Mouse (Mus musculus): ENCODE data around the gene Zdhhc25. TPM values are rescaled to one million over a fixed set of nuclear protein-coding genes. Genes with fewer than 3 reads are reported as not detected.

Zdhhc25 gene
- polyA plus RNA-seq, 1 experiment from 2014 or later, result not detected

GRCm38 (mm10) chr15:88604669-88605414 is 4.7 kb downstream of the Zdhhc25 start:
- H3K9me3 ChIP-seq, result no peaks in the 10 kb centered on the region
- no peak overlapping the region for H3K4me2 ChIP-seq (replicated peaks)
- no peak overlapping the region for H3K9ac ChIP-seq (replicated peaks)
- WGBS, result 85% methylated on average over 17 of the region's 17 CpGs
- no peaks in the 10 kb centered on the region for H3K36me3 ChIP-seq
- ATAC-seq (ENCODE audit: low FRiP score, low read depth), result no peak
- no peaks in the 10 kb centered on the region for H3K4me1 ChIP-seq
- no peak overlapping the region for H3K27ac ChIP-seq (replicated peaks)
- no peaks in the 10 kb centered on the region for H3K27me3 ChIP-seq
- no peak overlapping the region for H3K4me3 ChIP-seq

- H3K9me3 ChIP-seq, result no peaks in the 10 kb centered on the region
- no peak overlapping the region for H3K27ac ChIP-seq (replicated peaks)
- no peak for ATAC-seq (ENCODE audit: low FRiP score, low read depth)
- H3K4me1 ChIP-seq, result no peaks in the 10 kb centered on the region
- no peak overlapping the region for H3K4me3 ChIP-seq
- H3K9ac ChIP-seq (replicated peaks), result no peak overlapping the region
- no peaks in the 10 kb centered on the region for H3K27me3 ChIP-seq
- 85% methylated on average over 5 of the region's 5 CpGs for WGBS
- no peak overlapping the region for H3K4me2 ChIP-seq (replicated peaks)
- no peaks in the 10 kb centered on the region for H3K36me3 ChIP-seq
Measured at GRCm38 (mm10) chr15:88605415-88605785, 5.3 kb downstream of the Zdhhc25 start.

DNA sequence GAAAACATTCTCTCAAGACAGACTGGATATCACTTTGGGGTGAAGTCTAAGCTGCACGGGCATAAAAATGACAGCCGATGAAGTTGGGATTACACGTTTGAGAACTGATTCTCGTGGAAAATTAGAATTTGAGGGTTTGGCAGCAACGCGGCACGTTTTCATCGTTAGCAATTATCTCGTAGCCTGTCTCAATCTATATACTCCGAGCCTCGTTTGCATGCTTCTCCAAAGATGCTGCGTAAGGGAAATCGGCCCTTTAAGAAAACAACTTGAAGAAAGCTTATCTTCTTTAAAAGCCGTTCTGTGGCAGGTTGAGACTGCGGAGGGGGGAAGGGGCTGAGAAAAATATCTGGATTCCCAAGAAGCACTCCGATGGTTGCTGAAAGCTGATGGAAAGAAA is 17.0 kb downstream of the Zdhhc25 start:
- H3K4me3 ChIP-seq, result no peak overlapping the region
- ATAC-seq (ENCODE audit: low FRiP score, low read depth), result no peak
- H3K4me1 ChIP-seq, result 0 out of 2 replicates have a peak, but pooled peaks cover 2% of the 10 kb centered on the region
- H3K27me3 ChIP-seq, result no peaks in the 10 kb centered on the region
- H3K27ac ChIP-seq (replicated peaks), result no peak overlapping the region
- WGBS, result 88% methylated on average over 16 of the region's 16 CpGs
- H3K9ac ChIP-seq (replicated peaks), result no peak overlapping the region
- H3K36me3 ChIP-seq, result no peaks in the 10 kb centered on the region
- H3K9me3 ChIP-seq, result no peaks in the 10 kb centered on the region
- H3K4me2 ChIP-seq (replicated peaks), result no peak overlapping the region

- H3K4me2 ChIP-seq (replicated peaks), result no peak overlapping the region
- WGBS, result 67% methylated on average over 17 of the region's 17 CpGs
Measured at GRCm38 (mm10) chr15:88618008-88618773, 18.1 kb downstream of the Zdhhc25 start.

DNA sequence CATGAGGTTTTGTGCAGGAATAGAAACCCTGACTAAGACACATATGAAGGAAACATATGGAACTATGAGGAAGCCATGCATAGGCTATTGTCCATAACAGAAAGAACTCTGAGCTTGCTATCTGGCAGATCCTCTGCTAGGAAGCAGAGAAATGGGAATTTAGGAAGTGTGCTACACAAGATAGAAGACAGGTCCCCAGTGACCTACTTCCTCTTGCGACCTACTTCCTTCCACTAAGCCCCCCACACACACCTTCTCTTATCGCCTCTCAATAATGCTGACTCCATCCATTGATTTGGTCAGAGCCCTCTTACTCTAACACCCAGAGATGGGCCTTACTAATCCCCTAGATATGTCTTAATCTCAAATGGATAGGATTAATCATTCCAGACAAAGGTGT is 19.9 kb downstream of the Zdhhc25 start:
- Histone ChIP-seq H3K9me3 (no peaks in the 10 kb centered on the region), H3K27me3 (no peaks in the 10 kb centered on the region), H3K36me3 (no peaks in the 10 kb centered on the region), H3K4me3 (no peak overlapping the region), H3K4me2 (replicated peaks) (no peak overlapping the region), H3K9ac (replicated peaks) (no peak overlapping the region), H3K4me1 (0 out of 2 replicates have a peak, but pooled peaks cover 2% of the 10 kb centered on the region), H3K27ac (replicated peaks) (no peak overlapping the region)
- no peak for ATAC-seq (ENCODE audit: low FRiP score, low read depth)
- 90% methylated on average over 2 of the region's 2 CpGs for WGBS

More at GRCm38 (mm10) chr15:88618008-88618773, 18.1 kb downstream of the Zdhhc25 start:
- Histone ChIP-seq H3K27ac (replicated peaks) (no peak overlapping the region), H3K36me3 (no peaks in the 10 kb centered on the region), H3K4me1 (0 out of 2 replicates have a peak, but pooled peaks cover 2% of the 10 kb centered on the region), H3K9me3 (no peaks in the 10 kb centered on the region), H3K27me3 (no peaks in the 10 kb centered on the region), H3K9ac (replicated peaks) (no peak overlapping the region), H3K4me3 (no peak overlapping the region)
- ATAC-seq (ENCODE audit: low FRiP score, low read depth), result no peak

DNA sequence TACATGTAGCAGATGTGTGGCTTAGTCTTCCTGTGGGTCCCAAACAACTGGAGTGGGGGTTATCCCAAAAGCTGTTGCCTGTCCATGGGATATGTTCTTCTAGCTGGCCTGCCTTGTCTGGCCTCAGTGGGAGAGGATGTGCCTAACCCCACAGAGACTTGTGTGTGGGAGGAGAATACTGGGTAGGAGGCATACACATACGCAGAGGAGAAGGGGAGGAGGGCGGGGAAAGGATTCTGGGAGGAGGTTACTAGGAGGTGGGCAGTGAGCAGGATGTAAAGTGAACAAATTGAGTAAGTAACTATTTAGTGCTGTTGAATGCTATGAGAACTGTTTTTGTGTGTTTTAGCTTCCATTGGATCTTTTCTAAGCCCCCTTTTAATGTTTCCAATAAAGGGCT is 23.8 kb downstream of the Zdhhc25 start:
- Histone ChIP-seq H3K27me3 (no peaks in the 10 kb centered on the region), H3K36me3 (no peaks in the 10 kb centered on the region), H3K9me3 (no peaks in the 10 kb centered on the region), H3K9ac (replicated peaks) (no peak overlapping the region), H3K4me3 (no peak overlapping the region), H3K4me2 (replicated peaks) (no peak overlapping the region), H3K4me1 (no peaks in the 10 kb centered on the region), H3K27ac (replicated peaks) (no peak overlapping the region)
- no peak for ATAC-seq (ENCODE audit: low FRiP score, low read depth)
- 91% methylated on average over 2 of the region's 2 CpGs for WGBS

DNA sequence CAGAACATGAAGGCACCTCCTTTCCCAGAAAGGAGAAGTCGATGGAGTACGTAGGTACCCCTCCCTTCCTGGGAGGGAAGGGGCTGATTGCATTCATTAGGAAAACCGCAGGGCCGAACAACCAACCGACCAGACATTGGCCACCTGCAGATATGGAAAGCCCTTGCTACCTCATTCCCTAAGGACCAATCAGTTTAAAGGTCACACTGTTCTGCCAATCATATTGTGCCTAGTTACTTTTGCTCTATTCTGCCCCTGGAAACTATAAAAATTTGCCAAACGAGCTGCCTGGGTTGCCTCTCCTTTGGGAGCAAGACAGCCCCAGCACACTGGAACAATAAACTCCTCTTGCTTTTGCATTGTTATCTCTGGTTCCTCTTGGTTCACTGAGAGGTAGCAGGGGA is 24.8 kb downstream of the Zdhhc25 start:
- Histone ChIP-seq H3K27me3 (no peaks in the 10 kb centered on the region), H3K4me1 (no peaks in the 10 kb centered on the region), H3K9me3 (no peaks in the 10 kb centered on the region), H3K4me2 (replicated peaks) (no peak overlapping the region), H3K36me3 (no peaks in the 10 kb centered on the region), H3K27ac (replicated peaks) (no peak overlapping the region), H3K4me3 (no peak overlapping the region), H3K9ac (replicated peaks) (no peak overlapping the region)
- ATAC-seq (ENCODE audit: low FRiP score, low read depth), result no peak
- WGBS, result 88% methylated on average over 6 of the region's 6 CpGs

DNA sequence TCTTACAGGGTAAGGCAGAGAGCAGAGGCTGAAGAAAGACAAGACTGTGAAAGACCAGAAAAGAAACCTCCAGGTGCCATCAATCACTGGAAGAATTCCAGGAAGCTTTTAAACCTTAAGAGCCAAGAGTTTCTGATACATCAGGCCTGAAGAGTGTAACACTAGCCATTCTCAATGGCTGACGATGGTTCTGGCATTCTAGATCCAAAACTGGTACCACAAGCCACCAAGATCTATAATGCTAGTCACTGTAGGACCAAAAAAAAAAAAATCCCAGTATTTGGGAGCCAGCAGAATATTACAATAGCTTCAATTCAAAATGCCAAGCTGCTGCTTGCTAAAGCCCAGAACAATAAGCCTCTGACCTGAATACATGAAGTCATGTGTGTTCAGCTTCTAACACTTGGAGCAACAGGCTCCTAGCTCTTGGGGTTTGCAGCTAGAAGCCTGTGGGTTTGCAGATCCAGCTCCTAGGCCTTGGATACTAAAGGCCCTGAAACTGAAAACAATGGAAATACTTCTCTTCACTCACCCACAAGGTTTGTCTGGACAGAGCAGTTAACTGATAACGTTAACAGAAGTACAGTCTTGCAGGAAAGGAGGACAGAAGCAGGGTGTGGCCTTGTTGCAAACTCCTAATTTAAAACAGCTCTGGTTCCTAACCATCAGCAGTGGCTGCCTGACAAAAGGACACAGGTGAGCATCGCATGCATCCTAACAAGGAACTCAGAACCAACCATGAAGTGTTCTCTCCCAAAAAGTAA is 25.4 kb downstream of the Zdhhc25 start:
- H3K4me2 ChIP-seq (replicated peaks), result no peak overlapping the region
- WGBS, result 86% methylated on average over 3 of the region's 3 CpGs
- no peak for ATAC-seq (ENCODE audit: low FRiP score, low read depth)
- no peaks in the 10 kb centered on the region for H3K27me3 ChIP-seq
- H3K4me1 ChIP-seq, result no peaks in the 10 kb centered on the region
- no peaks in the 10 kb centered on the region for H3K36me3 ChIP-seq
- no peak overlapping the region for H3K4me3 ChIP-seq
- H3K27ac ChIP-seq (replicated peaks), result no peak overlapping the region
- H3K9ac ChIP-seq (replicated peaks), result no peak overlapping the region
- no peaks in the 10 kb centered on the region for H3K9me3 ChIP-seq

GRCm38 (mm10) chr15:88626886-88627488 is 26.9 kb downstream of the Zdhhc25 start:
- H3K9ac ChIP-seq (replicated peaks), result no peak overlapping the region
- no peak overlapping the region for H3K4me3 ChIP-seq
- no peak for ATAC-seq (ENCODE audit: low FRiP score, low read depth)
- H3K27me3 ChIP-seq, result no peaks in the 10 kb centered on the region
- no peaks in the 10 kb centered on the region for H3K9me3 ChIP-seq
- no peak overlapping the region for H3K27ac ChIP-seq (replicated peaks)
- H3K36me3 ChIP-seq, result no peaks in the 10 kb centered on the region
- WGBS, result 86% methylated on average over 5 of the region's 5 CpGs
- H3K4me1 ChIP-seq, result no peaks in the 10 kb centered on the region
- no peak overlapping the region for H3K4me2 ChIP-seq (replicated peaks)

DNA sequence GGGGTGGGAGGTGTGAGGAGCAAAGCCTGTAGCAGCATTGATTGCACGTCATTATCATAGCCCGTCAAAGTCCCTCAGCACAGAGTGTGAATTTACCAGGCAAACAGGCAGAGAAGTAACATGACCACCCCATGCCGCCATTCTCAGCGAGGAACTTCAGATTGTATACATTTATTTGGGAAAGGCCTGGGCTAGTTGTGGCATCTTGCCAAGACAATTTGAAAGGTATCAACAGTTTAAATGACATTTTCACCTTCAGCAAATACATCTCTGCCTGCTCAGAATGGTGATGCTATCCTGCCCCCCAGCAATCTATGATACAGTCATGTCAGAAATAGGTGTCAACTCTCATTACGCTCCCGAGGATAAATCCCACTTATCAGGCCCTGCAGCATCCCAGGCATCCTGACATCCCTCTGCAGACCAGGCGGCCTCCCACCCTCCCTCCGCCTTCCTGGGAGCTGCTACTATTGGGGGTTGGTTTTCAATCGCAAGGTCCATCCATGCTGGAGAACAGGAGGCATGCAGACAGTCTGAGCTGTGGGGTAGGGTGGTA is 28.8 kb downstream of the Zdhhc25 start:
- Histone ChIP-seq H3K9ac (replicated peaks) (no peak overlapping the region), H3K27ac (replicated peaks) (no peak overlapping the region), H3K4me1 (no peaks in the 10 kb centered on the region), H3K4me3 (no peak overlapping the region), H3K36me3 (no peaks in the 10 kb centered on the region), H3K4me2 (replicated peaks) (no peak overlapping the region), H3K9me3 (no peaks in the 10 kb centered on the region), H3K27me3 (no peaks in the 10 kb centered on the region)
- 76% methylated on average over 9 of the region's 9 CpGs for WGBS
- ATAC-seq (ENCODE audit: low FRiP score, low read depth), result no peak

GRCm38 (mm10) chr15:88635205-88635604 is 35.1 kb downstream of the Zdhhc25 start:
- H3K9ac ChIP-seq (replicated peaks), result no peak overlapping the region
- H3K4me2 ChIP-seq (replicated peaks), result no peak overlapping the region
- no peaks in the 10 kb centered on the region for H3K36me3 ChIP-seq
- H3K4me1 ChIP-seq, result no peaks in the 10 kb centered on the region
- H3K27me3 ChIP-seq, result no peaks in the 10 kb centered on the region
- H3K9me3 ChIP-seq, result no peaks in the 10 kb centered on the region
- no peak overlapping the region for H3K27ac ChIP-seq (replicated peaks)
- H3K4me3 ChIP-seq, result no peak overlapping the region
- WGBS, result 78% methylated on average over 5 of the region's 5 CpGs
- no peak for ATAC-seq (ENCODE audit: low FRiP score, low read depth)

Measured in midbrain, embryonic 12.5 days (tissue).